Mouse (Mus musculus) T-helper 2 cell (primary cell): ENCODE results near the gene Plekhn1.

Experiments
- in situ Hi-C: fragments of 300-600 bp; cut with MboI, MseI; formaldehyde crosslinking; loops from one replicate; pipeline ENCODE4 v1.15.1; 2025; ENCODE audit warnings: high pct_unique_total_duplicates

The Plekhn1 gene

DNA sequence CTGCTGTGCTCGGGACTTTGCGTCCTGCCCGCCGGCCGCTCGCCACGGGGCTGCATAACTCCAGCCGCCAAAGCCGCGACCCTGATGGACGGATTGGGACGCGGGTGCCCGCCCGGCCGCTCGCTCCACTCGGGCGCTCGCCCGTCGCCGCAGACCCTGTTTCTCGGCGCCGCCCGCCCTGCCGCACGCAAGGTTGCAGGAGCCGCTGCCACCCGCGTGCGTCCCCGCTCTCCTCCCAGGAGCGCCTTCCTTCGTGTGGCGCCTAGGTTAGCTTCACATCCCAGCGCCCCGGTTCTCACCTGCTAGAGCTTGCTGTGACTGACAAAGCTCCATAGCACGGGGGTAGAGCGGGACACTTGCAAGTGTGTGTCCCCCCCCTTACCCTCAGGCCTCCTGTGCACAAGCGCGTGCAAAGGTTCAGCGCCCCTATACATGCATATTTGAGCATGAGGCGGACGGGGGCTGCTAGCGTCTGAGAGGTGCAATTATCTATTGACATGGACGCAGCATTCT, at the start of gene Plekhn1:
Gene Plekhn1 (minus strand): TSS at position 157 of the 513 bp plus-strand sequence.
- in situ Hi-C loops = no loop called here

DNA sequence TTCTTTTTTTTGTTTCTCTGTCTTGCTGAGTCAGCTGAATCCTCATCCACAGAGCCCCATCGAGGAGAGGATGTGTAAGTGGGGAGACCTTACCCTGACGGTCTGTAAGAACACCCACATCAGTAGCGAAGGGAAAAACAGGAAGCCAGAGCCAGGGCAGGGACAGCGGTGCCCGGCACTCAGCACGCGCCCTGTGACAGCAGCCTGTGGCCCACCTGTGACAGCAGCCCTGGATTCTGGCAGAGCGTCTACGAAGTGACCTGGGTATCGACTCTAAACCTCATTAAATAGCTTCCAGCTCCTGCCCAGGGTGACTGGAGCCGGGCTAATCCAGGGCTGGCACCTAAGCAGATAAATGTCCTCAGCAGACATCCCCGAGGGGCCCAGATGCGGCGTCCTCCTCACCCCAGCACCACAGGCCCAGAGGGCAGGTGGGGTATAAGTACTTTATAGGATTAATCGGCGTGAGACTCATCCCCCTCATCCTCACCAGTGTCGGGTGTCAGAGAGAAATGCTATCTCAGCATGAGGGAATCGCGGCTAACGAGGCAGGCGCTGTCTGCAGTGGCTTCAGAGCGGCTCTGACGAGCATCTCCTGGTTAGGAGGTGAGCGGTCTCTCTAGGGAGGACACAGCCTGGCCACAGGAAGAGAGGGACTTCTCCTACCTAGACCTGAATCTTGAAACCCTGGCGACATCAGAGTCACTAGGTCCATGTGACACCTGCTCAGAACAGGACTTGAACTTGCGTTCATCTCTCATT, 20.6 kb upstream of the Plekhn1 start, which contains the start of gene Samd11:
Gene Samd11 (minus strand): TSS at position 580 of the 762 bp plus-strand sequence.
- in situ Hi-C loops = no loop called here

DNA sequence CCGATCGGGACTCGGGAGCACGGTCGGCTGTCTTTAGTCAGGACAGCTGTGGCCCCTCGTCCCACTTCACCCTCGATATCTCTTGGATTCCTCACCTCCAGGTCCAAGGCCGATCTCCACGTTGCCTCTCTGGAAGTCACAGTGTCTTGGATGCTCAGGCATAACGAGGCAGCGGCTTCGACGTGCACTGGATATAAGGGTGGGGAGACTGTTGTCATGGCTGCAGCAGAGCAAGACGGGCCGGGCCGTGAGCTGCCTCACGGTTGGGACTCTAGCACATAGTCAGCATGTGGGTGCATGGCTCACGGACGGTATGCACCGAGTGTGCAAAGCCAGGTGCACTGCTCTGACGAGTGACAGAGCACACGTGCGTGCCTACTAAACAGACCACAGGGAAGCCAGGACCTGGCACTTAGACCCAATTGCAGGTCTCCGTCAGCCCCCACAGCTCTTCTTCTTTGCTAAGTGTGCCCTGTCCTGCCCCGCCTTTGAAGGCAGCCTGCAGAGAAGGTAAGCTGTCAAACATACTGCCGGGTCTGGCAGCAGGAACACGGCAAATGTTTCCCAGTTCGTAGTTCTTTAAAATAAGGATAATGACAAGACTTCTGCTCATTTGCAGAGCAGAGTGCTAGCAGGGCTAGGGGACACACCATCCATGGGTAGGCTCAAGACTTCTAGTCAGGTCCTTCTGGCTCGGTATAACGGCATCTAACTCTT, 19.9 kb upstream of the Plekhn1 start:
- in situ Hi-C loops = no loop called here

DNA sequence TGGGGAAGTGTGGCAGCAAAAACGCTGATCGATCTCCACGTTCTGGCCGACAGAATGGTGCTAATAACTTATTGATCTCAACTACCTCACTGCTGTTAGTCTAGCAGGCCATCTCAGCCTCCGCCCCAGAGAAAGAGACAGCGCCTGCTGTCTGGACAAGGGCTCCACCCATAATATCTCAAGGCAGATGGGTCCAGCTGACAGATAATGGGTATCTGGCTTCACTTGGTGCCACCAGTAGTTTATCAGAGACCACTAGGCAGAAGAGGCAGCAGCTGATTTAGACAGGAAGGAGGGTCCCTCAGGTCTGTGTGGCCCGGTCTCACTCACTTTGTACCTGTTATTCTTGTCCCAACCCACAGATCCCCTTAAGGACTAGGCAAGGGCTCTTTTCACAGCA, 18.4 kb upstream of the Plekhn1 start:
- in situ Hi-C loops = no loop called here

DNA sequence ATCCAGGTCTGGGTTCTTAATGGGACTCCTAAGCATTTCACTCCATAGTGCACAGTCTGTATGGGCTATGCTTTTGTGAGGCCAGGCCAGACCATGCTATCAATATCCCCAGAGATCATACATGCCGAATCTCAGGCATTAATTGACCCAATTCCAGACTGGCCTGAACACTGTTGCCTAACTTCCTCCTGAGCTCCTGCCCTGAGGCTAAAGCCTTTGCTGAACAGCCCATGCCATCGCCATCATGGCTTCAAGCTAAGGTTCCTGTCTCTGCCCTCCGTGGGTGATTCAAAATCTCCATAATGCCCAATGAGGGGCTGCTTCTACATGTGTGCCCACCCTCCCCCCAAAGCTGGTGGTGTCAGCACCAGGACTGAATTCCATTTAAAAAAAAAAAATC, 18.0 kb upstream of the Plekhn1 start:
- in situ Hi-C loops = no loop called here

DNA sequence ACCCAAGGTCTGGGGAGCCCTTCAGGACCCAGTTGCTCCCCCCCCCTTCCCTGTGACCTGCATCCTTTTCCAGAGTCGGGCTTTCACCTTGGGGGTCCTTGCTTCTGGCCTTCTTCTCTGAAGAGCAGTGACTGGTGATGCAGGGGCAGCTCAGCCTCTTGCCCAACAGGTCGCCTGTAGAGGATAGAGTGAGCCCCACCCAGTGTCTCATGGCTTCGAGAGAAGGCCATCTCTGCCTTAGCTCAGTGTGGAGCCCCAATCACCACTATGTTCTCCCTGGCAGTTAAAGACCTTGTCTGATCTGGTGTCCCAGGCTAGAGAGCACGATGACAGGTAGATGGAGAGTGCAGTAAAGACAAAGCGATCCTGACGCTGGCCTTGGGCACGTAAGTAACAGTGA, 17.5 kb upstream of the Plekhn1 start:
- in situ Hi-C loops = no loop called here

DNA sequence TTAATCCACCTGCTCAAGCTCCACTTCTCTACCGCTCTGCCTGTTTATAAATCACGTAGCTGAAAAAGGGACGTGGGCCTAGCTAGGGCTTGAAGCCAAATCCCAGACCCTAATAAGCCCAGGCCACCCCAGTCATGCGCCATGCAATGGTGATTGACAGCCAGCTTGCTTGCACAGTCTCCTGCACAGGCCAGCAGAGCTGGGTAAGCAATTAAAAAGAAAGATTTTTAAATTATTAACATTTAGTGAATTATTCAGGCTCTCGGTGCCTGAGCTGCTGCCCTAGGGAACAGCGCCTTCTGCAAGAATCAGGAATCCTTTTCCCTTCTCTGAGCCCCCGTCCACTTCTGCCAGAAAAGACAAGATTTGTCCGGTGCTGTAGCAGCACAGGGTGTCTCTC, 16.4 kb upstream of the Plekhn1 start:
- in situ Hi-C loops = no loop called here

DNA sequence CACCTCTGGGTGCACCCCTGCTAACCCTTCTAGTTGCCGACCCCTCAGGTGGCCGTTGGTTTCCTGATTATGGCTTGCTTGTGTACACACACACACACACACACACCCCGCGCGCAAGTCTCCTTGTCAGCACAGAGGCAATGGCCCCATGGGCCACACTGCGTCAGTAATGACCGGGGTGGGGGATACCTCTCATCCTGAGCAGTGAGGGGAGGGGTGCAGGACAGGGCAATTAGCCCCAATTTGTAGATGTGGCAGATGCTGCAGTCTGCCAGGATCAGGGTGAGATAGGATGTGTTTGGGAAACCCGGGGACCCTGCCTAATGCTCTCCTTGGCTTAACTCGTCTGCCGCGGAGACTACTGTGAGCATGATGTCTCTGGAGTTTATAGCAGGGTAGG, 14.9 kb upstream of the Plekhn1 start:
- in situ Hi-C loops = no loop called here

DNA sequence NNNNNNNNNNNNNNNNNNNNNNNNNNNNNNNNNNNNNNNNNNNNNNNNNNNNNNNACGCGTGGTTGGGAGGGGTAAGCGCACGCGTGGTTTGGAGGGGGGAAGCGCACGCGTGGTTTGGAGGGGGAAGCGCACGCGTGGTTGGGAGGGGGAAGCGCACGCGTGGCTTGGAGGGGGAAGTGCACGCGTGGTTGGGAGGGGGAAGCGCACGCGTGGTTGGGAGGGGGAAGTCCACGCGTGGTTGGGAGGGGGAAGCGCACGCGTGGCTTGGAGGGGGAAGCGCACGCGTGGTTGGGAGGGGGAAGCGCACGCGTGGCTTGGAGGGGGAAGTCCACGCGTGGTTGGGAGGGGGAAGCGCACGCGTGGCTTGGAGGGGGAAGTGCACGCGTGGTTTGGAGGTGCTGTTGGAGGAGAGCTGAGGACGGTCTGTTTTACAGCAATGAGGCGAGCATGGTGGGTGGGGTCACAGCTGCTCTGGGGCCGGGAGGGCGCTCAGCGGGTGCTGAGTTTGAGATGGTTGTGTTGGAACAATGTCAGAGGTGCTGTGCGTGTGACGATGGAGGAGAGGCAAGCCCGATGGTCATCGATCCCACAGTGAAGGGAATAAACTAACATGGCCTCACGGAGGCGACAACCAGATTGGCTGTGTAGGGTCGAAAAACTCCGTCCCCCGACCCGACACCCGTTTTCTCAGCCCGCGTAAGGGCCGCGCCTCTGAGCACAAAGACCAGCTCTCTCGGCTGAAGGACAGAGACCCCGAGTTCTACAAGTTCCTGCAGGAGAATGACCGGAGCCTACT, 2.2 kb upstream of the Plekhn1 start:
- in situ Hi-C loops = no loop called here

DNA sequence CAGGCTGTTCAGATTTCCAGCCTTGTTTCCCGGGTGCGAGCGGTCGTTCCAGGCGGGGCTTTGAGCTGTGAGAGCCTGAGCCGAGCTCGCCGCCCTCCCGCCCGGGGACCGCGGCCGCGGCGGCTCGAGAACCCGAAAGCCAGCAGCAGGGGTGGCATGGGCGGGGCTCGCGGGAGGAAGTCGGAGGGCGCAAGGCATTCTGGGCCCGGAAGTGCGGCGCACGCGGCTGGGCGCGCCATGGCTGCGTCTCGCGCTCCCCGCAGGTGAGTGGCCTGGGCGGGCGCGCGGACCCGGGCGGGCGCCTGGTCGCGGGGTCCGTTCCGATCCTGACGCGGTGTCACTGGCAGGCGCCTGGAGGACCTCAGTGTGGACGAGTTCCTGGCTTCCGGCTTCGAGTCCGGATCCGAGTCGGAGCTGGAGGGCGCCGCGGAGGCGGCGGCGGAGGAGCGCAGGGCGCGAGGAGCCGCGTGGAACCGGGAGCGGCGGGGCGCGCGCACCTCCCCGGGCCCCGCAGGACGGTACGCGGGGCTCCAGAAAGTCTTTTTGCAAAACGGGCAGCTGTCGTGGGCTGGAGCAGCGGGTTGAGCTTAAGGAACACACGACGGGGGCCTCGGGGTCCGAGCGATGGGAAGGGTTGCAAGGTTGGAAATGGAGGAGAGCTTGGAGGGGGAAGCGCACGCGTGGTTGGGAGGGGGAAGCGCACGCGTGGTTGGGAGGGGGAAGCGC, 1.3 kb upstream of the Plekhn1 start, which contains the start of gene Noc2l:
Gene Noc2l (plus strand): TSS at position 203 of the 726 bp plus-strand sequence.
- in situ Hi-C loops = no loop called here

DNA sequence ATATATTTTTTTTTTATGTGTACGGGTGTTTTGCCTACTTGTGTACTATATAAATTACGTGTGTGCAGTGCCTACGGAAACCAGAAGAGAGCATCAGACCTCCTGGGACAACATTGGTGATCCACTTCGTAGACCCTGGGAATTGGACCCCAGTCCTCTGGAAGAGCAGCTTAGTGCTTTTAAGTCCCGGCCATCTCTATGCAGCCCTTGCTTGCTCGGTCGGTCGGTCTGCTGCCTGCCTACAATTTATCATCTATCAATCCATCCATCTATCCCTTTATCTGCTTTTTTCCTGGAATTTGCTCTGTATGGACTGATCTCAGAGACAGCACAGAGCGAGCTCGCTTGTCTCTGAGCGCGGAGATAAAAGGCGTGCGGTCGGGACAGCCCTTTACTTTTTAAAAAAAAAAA, 708 bp upstream of the Plekhn1 start:
- in situ Hi-C loops = no loop called here

DNA sequence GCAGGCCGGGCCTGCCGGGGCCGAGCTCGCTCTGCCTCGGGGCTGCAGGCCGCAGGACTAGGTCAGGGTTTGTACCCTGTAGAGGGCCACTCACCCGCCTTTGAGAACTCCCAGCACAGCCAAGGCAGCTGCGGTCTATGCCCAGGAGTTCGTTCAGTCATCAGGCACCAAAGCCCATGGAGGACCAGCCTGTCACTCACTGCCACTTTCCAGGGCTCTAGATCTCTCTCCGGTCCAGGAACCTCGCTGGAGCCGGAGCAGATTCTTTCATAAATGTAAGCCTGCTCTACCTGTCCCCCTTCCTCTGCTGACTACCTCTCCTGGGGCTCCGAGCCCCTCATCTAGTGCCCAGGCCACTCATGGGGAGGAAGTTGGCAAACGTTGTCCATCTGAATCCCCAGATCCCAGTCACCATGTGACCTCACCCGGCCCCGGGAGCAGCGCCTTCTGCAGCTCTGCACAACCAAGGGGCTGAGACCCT, 596 bp downstream of the Plekhn1 start:
- in situ Hi-C loops = no loop called here

DNA sequence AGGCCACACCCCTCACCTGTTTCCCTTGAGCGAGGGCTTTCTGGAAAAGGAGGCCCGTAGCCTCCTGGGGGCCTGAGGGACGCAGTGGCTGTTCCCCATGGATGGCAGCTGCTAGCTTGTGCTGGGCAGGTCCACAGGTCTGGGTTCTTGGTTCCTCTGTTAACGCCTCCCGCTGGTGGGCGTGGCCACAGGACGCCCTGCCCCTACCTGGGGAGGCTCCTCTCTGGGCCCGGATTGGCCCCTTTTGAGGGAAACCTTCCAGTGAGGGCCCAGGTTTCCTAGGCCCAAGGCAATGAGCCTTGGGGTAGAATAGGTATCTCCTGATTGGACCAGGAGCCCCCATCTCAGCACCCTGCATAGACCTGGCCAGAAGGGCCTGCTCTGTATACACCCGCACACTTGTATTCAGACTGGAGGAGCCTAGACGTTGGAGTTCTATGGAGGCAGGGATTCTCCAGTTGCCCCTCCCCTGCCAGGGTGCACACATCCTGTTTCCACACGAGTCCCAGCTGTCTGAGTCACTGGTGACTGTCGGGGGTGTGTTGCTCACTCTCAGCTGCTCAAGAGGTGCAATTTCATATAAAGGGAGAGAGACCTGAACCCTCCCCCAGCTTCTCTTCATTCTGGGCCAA, 6.1 kb downstream of the Plekhn1 start:
- in situ Hi-C loops = loop anchor here (5.0 to 10.0 kb wide), 3 partner anchors 64 to 324 kb away; no protein-coding TSS in a partner anchor

DNA sequence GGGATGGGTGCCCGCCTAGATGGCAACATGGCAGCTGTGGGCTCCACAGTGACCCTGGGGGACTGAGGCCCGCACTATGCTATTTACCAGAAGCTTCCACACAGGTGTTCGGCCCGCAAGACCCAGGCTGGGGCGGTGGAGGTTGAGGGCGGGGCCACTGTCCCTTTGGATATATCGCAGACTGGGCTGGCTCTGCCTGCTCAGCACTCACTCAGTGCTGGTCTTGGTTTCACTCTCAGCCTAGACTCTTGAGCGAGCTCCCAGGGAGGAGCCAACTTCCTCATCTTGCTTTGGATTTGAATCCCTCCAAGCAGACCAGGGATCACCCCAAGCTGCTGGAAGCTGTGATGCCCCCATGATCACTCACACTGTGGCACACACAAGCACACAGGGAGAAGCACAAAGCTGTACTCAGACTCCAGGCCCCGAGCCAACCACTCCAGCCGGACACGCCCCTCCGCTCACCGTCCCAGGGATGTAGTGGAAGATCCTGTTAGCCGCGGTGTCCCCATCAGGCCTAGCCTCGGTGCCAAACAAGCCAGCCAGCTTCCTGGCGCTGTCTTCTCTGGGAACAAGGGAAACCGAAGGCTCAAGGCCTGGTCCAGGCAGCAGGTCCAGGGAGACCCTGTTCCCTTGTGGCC, 6.8 kb downstream of the Plekhn1 start:
- in situ Hi-C loops = loop anchor here (5.0 to 10.0 kb wide), 3 partner anchors 63 to 323 kb away; no protein-coding TSS in a partner anchor

DNA sequence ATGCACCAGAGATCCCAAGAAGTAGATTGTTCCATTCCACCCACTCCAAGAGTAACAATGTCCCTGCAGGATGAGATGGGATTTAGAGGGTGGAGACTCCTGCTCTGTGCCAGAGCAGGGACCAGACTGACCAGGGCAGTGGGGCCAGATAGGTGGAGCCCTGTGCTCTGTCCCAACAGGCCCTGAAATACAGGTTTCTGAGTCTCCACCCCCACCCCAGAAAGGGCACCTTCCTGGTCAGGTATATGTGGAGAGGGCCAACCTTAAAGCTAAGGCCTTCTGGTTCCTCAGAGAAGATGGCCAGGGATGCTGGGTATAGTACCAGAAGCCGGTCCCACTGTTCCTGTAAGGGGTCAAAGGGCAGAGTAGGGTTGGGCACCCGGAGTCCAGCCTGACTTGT, 10.4 kb downstream of the Plekhn1 start:
- in situ Hi-C loops = loop anchor here (10.0 kb wide), 2 partner anchors 59 to 319 kb away; no protein-coding TSS in a partner anchor

DNA sequence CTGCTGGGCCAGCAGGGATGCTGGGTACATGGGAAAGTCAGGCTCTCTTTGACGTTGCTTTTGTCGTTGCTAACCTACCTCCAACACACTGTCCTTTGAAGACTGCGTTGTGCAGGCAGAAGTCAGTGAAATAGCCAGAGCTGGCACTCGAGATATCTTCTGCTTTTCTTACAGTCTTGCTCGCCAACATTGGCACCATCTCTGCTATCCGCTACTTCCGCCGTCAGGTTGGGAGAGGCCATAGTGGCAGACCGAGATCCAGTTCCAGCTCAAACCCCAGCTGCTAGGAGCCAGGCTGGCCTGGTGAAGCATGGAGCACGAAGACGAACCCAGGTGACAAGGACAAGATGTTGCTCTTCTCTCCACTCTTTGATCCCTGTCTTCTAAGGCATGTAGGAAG, 14.7 kb downstream of the Plekhn1 start:
- in situ Hi-C loops = loop anchor here (10.0 kb wide), 2 partner anchors 55 to 315 kb away; no protein-coding TSS in a partner anchor

DNA sequence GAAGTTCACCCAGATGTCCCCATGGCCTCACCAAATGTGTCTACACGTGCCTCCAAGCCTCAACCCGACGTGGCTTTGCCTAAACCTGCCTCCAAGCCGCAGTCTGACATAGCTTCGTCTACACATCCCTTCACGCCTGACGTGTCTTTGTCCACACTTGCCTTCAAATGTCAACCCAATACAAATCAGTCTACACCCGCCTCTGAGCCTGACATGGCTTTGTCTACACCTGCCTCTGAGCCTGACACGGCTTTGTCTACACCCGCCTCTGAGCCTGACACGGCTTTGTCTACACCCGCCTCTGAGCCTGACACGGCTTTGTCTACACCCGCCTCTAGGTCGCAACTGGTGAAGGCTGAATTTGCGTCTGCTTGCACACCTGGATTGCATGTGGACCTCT, 16.8 kb downstream of the Plekhn1 start:
- in situ Hi-C loops = no loop called here

DNA sequence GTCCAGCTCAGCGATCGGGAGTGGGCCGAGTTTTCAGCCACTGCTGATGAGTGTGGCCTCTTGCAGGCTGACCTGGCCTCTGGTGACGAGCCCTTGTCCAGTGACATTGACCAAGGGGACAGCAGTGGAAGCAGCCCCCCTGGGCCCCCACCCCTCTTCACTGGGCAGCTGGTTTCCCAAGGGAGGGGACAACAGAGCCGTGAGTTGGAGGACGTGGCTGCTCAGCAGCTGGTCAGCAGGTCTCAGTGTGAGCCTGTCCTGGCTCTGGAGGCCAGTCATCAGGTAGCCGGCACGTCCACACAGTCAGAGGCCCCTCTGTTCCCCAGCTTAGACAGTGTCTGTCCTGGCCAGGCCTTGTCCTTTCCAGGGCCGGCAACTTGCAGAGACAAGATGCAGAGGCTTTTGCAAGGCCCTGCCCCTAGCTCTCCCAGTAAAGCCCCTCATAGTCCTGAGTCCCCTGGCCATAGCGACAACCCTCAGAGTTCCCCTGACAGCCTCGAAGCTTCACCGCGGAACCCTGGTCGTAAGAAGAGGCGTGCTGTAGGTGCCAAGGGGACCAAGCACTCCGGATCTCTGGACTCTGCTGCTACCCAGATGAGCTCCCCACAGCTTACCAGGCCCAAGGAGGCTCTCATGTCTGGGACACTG, 17.5 kb downstream of the Plekhn1 start:
- in situ Hi-C loops = no loop called here

DNA sequence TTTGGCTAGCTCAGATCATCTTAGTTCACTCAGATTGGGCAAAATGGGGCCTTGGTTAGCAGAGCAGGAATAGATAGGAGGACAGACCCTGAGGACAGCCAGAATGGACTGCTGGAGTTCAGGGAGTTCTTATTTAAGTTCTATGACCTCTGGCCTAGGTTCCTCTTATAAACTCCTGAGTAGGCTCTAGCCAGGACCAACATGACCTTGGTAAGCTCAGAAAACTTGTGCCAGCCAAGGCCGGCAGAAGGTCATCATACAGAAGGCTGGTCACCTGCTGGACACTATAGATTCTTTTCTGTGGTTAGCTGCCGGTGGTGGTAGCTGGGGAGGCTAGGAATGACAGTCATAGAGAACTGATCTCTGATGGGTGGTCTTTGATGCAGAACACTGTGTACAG, 18.5 kb downstream of the Plekhn1 start:
- in situ Hi-C loops = no loop called here
